Mouse (Mus musculus) forebrain, embryonic 15.5 days (tissue): ENCODE results near the gene Umps. TPM values are rescaled to one million over a fixed set of nuclear protein-coding genes. Genes with fewer than 3 reads are reported as not detected.

ENCODE experiments used
- ATAC-seq: fragments of 200-750 bp; cut with Nextera tagmentation; replicated peaks from 2 replicates; pipeline ENCODE4 v1.8.0; 2017; ENCODE audit warnings: mild to moderate bottlenecking, moderate TSS enrichment, moderate library complexity
- H3K27ac ChIP-seq: fragments of 300-500 bp; sonication (generic); replicated peaks from 2 replicates; pipeline ENCODE4 v1.5.1; 2015; ENCODE audit warnings: mild to moderate bottlenecking, inconsistent platforms
- H3K27me3 ChIP-seq: fragments of 300-500 bp; sonication (generic); 2 replicates; pipeline ENCODE4 v1.6.1; 2015; ENCODE audit warnings: inconsistent platforms
- H3K36me3 ChIP-seq: fragments of 300-500 bp; sonication (generic); 2 replicates; pipeline ENCODE4 v1.6.1; 2015; ENCODE audit warnings: mild to moderate bottlenecking, inconsistent platforms
- H3K4me1 ChIP-seq: fragments of 300-500 bp; sonication (generic); 2 replicates; pipeline ENCODE4 v1.6.1; 2015; ENCODE audit warnings: inconsistent platforms
- H3K4me2 ChIP-seq: fragments of 300-500 bp; sonication (generic); replicated peaks from 2 replicates; pipeline ENCODE4 v1.6.1; 2015; ENCODE audit warnings: mild to moderate bottlenecking, inconsistent platforms
- H3K4me3 ChIP-seq: fragments of 300-500 bp; sonication (generic); 2 replicates; pipeline ENCODE4 v1.5.1; 2015; ENCODE audit warnings: mild to moderate bottlenecking, inconsistent platforms
- H3K9ac ChIP-seq: fragments of 300-500 bp; sonication (generic); replicated peaks from 2 replicates; pipeline ENCODE4 v1.6.1; 2015; ENCODE audit warnings: mild to moderate bottlenecking, inconsistent platforms
- H3K9me3 ChIP-seq: fragments of 300-500 bp; sonication (generic); 2 replicates; pipeline ENCODE4 v1.6.1; 2016; ENCODE audit warnings: inconsistent platforms
- WGBS: fragments of 180-500 bp; shearing (Covaris S2); methylation state at CpG from one replicate; pipeline ENCODE4 v1.1.7; 2015; ENCODE audit warnings: mixed read lengths; 5-methylcytosine and 5-hydroxymethylcytosine counted together
- polyA plus RNA-seq: library from polyadenylated mRNA; unstranded; fragments of >200 nt; fragmentation: Nextera tagmentation; extraction: Ambion mirVana; gene quantifications from 2 replicates; pipeline ENCODE4 v1.2.1, GENCODE M21; 2015

Gene Umps
- polyA plus RNA-seq, 1 experiment from 2014 or later, result 32.9 TPM

- peak; percentile 57; the same call in 1 of the 2 replicates for ATAC-seq
- Histone ChIP-seq H3K36me3 (peaks cover 24% of the 10 kb centered on the region), H3K27me3 (no peaks in the 10 kb centered on the region), H3K4me2 (no peak overlapping the region), H3K4me3 (no peak overlapping the region), H3K4me1 (no peaks in the 10 kb centered on the region), H3K9me3 (no peaks in the 10 kb centered on the region), H3K9ac (no peak overlapping the region), H3K27ac (no peak overlapping the region)
- 24% methylated on average over 4 of the region's 4 CpGs for WGBS
Observed at GRCm38 (mm10) chr16:33950830-33951229, 16.0 kb downstream of the Umps start.

GRCm38 (mm10) chr16:33950386-33950785 lies 16.5 kb downstream of the Umps start:
- no peak overlapping the region for H3K27ac ChIP-seq
- no peak overlapping the region for H3K4me3 ChIP-seq
- no peaks in the 10 kb centered on the region for H3K9me3 ChIP-seq
- no peak overlapping the region for H3K4me2 ChIP-seq
- ATAC-seq, result no peak
- no peak overlapping the region for H3K9ac ChIP-seq
- 77% methylated on average over 6 of the region's 6 CpGs for WGBS
- no peaks in the 10 kb centered on the region for H3K4me1 ChIP-seq
- H3K27me3 ChIP-seq, result no peaks in the 10 kb centered on the region
- H3K36me3 ChIP-seq, result peaks cover 19% of the 10 kb centered on the region

- H3K4me1 ChIP-seq, result peaks cover 3% of the 10 kb centered on the region
- no peak for ATAC-seq
- no peak overlapping the region for H3K27ac ChIP-seq
- no peak overlapping the region for H3K4me3 ChIP-seq
- H3K9me3 ChIP-seq, result no peaks in the 10 kb centered on the region
- 80% methylated on average over 17 of the region's 17 CpGs for WGBS
- no peak overlapping the region for H3K4me2 ChIP-seq
- H3K9ac ChIP-seq, result no peak overlapping the region
- no peaks in the 10 kb centered on the region for H3K36me3 ChIP-seq
- H3K27me3 ChIP-seq, result no peaks in the 10 kb centered on the region
Observed at GRCm38 (mm10) chr16:33947664-33948571, 18.9 kb downstream of the Umps start.

- H3K36me3 ChIP-seq, result no peaks in the 10 kb centered on the region
- no peak overlapping the region for H3K4me3 ChIP-seq
- peaks cover 12% of the 10 kb centered on the region for H3K4me1 ChIP-seq
- WGBS, result 81% methylated on average over 7 of the region's 7 CpGs
- H3K27ac ChIP-seq, result no peak overlapping the region
- H3K27me3 ChIP-seq, result no peaks in the 10 kb centered on the region
- ATAC-seq, result no peak
- no peak overlapping the region for H3K9ac ChIP-seq
- no peaks in the 10 kb centered on the region for H3K9me3 ChIP-seq
- no peak overlapping the region for H3K4me2 ChIP-seq
Observed at GRCm38 (mm10) chr16:33946021-33946420, 20.8 kb downstream of the Umps start.

- no peak for ATAC-seq
- Histone ChIP-seq H3K9ac (no peak overlapping the region), H3K4me2 (no peak overlapping the region), H3K27me3 (no peaks in the 10 kb centered on the region), H3K36me3 (no peaks in the 10 kb centered on the region), H3K9me3 (no peaks in the 10 kb centered on the region), H3K27ac (no peak overlapping the region), H3K4me1 (peaks cover 16% of the 10 kb centered on the region), H3K4me3 (no peak overlapping the region)
- 75% methylated on average over 6 of the region's 6 CpGs for WGBS
Observed at GRCm38 (mm10) chr16:33944772-33945171, 22.1 kb downstream of the Umps start.

- WGBS, result 83% methylated on average over 4 of the region's 4 CpGs
- no peaks in the 10 kb centered on the region for H3K27me3 ChIP-seq
- ATAC-seq, result no peak
- H3K4me2 ChIP-seq, result no peak overlapping the region
- no peak overlapping the region for H3K27ac ChIP-seq
- no peaks in the 10 kb centered on the region for H3K9me3 ChIP-seq
- H3K36me3 ChIP-seq, result no peaks in the 10 kb centered on the region
- no peak overlapping the region for H3K9ac ChIP-seq
- H3K4me1 ChIP-seq, result peaks cover 16% of the 10 kb centered on the region
- H3K4me3 ChIP-seq, result no peak overlapping the region
Observed at GRCm38 (mm10) chr16:33944126-33944525, 22.7 kb downstream of the Umps start.

GRCm38 (mm10) chr16:33943388-33943787 lies 23.4 kb downstream of the Umps start:
- Histone ChIP-seq H3K4me3 (no peak overlapping the region), H3K4me2 (no peak overlapping the region), H3K9me3 (no peaks in the 10 kb centered on the region), H3K4me1 (peaks cover 19% of the 10 kb centered on the region), H3K27me3 (no peaks in the 10 kb centered on the region), H3K27ac (no peak overlapping the region), H3K36me3 (no peaks in the 10 kb centered on the region), H3K9ac (no peak overlapping the region)
- ATAC-seq, result no peak
- 94% methylated on average over 6 of the region's 6 CpGs for WGBS

- no peak for ATAC-seq
- no peak overlapping the region for H3K4me3 ChIP-seq
- H3K27ac ChIP-seq, result no peak overlapping the region
- 62% methylated on average over 11 of the region's 11 CpGs for WGBS
- no peaks in the 10 kb centered on the region for H3K36me3 ChIP-seq
- no peaks in the 10 kb centered on the region; the same call in 1 of the 2 replicates for H3K27me3 ChIP-seq
- H3K9me3 ChIP-seq, result no peaks in the 10 kb centered on the region
- no peak overlapping the region for H3K9ac ChIP-seq
- H3K4me1 ChIP-seq, result peaks cover 19% of the 10 kb centered on the region
- H3K4me2 ChIP-seq, result no peak overlapping the region
Observed at GRCm38 (mm10) chr16:33942341-33942740, 24.5 kb downstream of the Umps start.

GRCm38 (mm10) chr16:33941271-33941781 lies 25.5 kb downstream of the Umps start:
- Histone ChIP-seq H3K36me3 (no peaks in the 10 kb centered on the region), H3K4me2 (no peak overlapping the region), H3K9me3 (no peaks in the 10 kb centered on the region), H3K27ac (0 out of 2 replicates have a peak overlapping the region, but pooled peaks have one; percentile 17), H3K4me3 (no peak overlapping the region), H3K27me3 (no peaks in the 10 kb centered on the region; the same call in 1 of the 2 replicates), H3K9ac (no peak overlapping the region), H3K4me1 (peaks cover 19% of the 10 kb centered on the region)
- peak; percentile 46 for ATAC-seq
- 45% methylated on average over 11 of the region's 11 CpGs for WGBS

- WGBS, result 87% methylated on average over 5 of the region's 5 CpGs
Observed at GRCm38 (mm10) chr16:33940095-33940494, 26.7 kb downstream of the Umps start.

GRCm38 (mm10) chr16:33939636-33940035 lies 27.2 kb downstream of the Umps start:
- Histone ChIP-seq H3K27ac (no peak overlapping the region), H3K4me3 (no peak overlapping the region), H3K27me3 (no peaks in the 10 kb centered on the region; the same call in 1 of the 2 replicates), H3K36me3 (no peaks in the 10 kb centered on the region), H3K4me1 (peaks cover 30% of the 10 kb centered on the region), H3K9ac (no peak overlapping the region), H3K9me3 (no peaks in the 10 kb centered on the region), H3K4me2 (no peak overlapping the region)
- no peak for ATAC-seq
- WGBS, result 80% methylated on average over 9 of the region's 9 CpGs

More at GRCm38 (mm10) chr16:33940095-33940494, 26.7 kb downstream of the Umps start:
- no peak overlapping the region for H3K4me2 ChIP-seq
- H3K4me1 ChIP-seq, result peaks cover 25% of the 10 kb centered on the region
- no peak for ATAC-seq
- H3K36me3 ChIP-seq, result no peaks in the 10 kb centered on the region
- H3K27ac ChIP-seq, result no peak overlapping the region
- H3K9me3 ChIP-seq, result no peaks in the 10 kb centered on the region
- H3K9ac ChIP-seq, result no peak overlapping the region
- H3K27me3 ChIP-seq, result no peaks in the 10 kb centered on the region; the same call in 1 of the 2 replicates
- no peak overlapping the region for H3K4me3 ChIP-seq

GRCm38 (mm10) chr16:33939133-33939531 lies 27.7 kb downstream of the Umps start:
- WGBS, result 86% methylated on average over 2 of the region's 2 CpGs
- Histone ChIP-seq H3K4me2 (no peak overlapping the region), H3K4me3 (no peak overlapping the region), H3K4me1 (peaks cover 33% of the 10 kb centered on the region), H3K27ac (no peak overlapping the region), H3K36me3 (no peaks in the 10 kb centered on the region), H3K27me3 (no peaks in the 10 kb centered on the region; the same call in 1 of the 2 replicates), H3K9ac (no peak overlapping the region), H3K9me3 (no peaks in the 10 kb centered on the region)
- ATAC-seq, result no peak
